Mouse (Mus musculus) thymus, adult 2 months (tissue): ENCODE measurements around the gene Gfi1b. TPM values are rescaled to one million over a fixed set of nuclear protein-coding genes. Genes with fewer than 3 reads are reported as not detected.

Experiments
- DNase-seq: peaks from one replicate; pipeline ENCODE4 v3.0.0; 2021
- H3K27ac ChIP-seq: fragments of 200-500 bp; 2 replicates; pipeline ENCODE4 v1.5.1; 2012; ENCODE audit warnings: low read length, control low read depth; ENCODE audit not compliant: control insufficient read depth, insufficient read depth
- H3K27me3 ChIP-seq: fragments of 200-500 bp; 2 replicates; pipeline ENCODE4 v1.6.1; 2012; ENCODE audit warnings: mild to moderate bottlenecking, low read length, moderate library complexity, mixed read lengths; ENCODE audit not compliant: control insufficient read depth, insufficient read depth
- H3K36me3 ChIP-seq: fragments of 200-500 bp; 2 replicates; pipeline ENCODE4 v1.6.1; 2012; ENCODE audit warnings: mild to moderate bottlenecking, low read length, moderate library complexity; ENCODE audit not compliant: control insufficient read depth, insufficient read depth
- H3K4me1 ChIP-seq: fragments of 200-500 bp; replicated peaks from 2 replicates; pipeline ENCODE4 v1.6.1; 2012; ENCODE audit warnings: low read length; ENCODE audit not compliant: control insufficient read depth, insufficient read depth
- H3K4me3 ChIP-seq: fragments of 200-500 bp; 2 replicates; pipeline ENCODE4 v1.5.1; 2012; ENCODE audit warnings: mild to moderate bottlenecking, low read length, control low read depth, moderate library complexity; ENCODE audit not compliant: control insufficient read depth, insufficient read depth
- CTCF ChIP-seq: fragments of 200-500 bp; IDR thresholded peaks from 2 replicates; pipeline ENCODE4 v1.5.1; 2012; ENCODE audit warnings: mild to moderate bottlenecking, control low read depth, low read length, moderate library complexity, borderline replicate concordance; ENCODE audit not compliant: control insufficient read depth, poor library complexity, insufficient read depth; ENCODE audit errors: extremely low read depth
- POLR2A ChIP-seq: fragments of 200-500 bp; IDR thresholded peaks from 2 replicates; pipeline ENCODE4 v1.6.1; 2012; ENCODE audit warnings: mild to moderate bottlenecking, low read length, control low read depth, moderate library complexity; ENCODE audit not compliant: control insufficient read depth, poor library complexity, insufficient read depth; ENCODE audit errors: extremely low read depth
- WGBS: fragments of 180-500 bp; shearing (Covaris S2); methylation state at CpG from one replicate; pipeline ENCODE4 v1.1.7; 2018; 5-methylcytosine and 5-hydroxymethylcytosine counted together
- polyA plus RNA-seq: library from polyadenylated mRNA; depleted of rRNA; stranded (reverse); fragments of >200 nt; gene quantifications from 2 replicates; pipeline ENCODE4 v1.2.3, GENCODE M21; 2012

The Gfi1b gene
- polyA plus RNA-seq, 1 experiment: 1.8 TPM

GRCm38 (mm10) chr2:28603542-28603941, 18.2 kb downstream of the Gfi1b start:
- Histone ChIP-seq H3K27me3 (no peaks in the 10 kb centered on the region), H3K4me3 (no peak overlapping the region), H3K27ac (no peak overlapping the region), H3K36me3 (no peaks in the 10 kb centered on the region), H3K4me1 (peaks cover 24% of the 10 kb centered on the region)
- no peak for DNase-seq
- TF ChIP-seq POLR2A (no peak), CTCF (no peak)
- 92% methylated on average over 5 of the region's 5 CpGs for WGBS

GRCm38 (mm10) chr2:28601720-28602590, 19.8 kb downstream of the Gfi1b start:
- TF ChIP-seq POLR2A (no peak), CTCF (no peak)
- H3K4me3 ChIP-seq: no peak overlapping the region
- H3K36me3 ChIP-seq: no peaks in the 10 kb centered on the region
- no peaks in the 10 kb centered on the region for H3K27me3 ChIP-seq
- no peak for DNase-seq
- peaks cover 35% of the 10 kb centered on the region for H3K4me1 ChIP-seq
- no peak overlapping the region for H3K27ac ChIP-seq
- 81% methylated on average over 12 of the region's 12 CpGs for WGBS

GRCm38 (mm10) chr2:28599569-28599900, 22.2 kb downstream of the Gfi1b start:
- Histone ChIP-seq H3K27me3 (no peaks in the 10 kb centered on the region), H3K4me1 (peaks cover 31% of the 10 kb centered on the region), H3K27ac (no peak overlapping the region; the same call in 1 of the 2 replicates), H3K4me3 (no peak overlapping the region), H3K36me3 (no peaks in the 10 kb centered on the region)
- DNase-seq: peak; percentile 28
- WGBS: 17% methylated on average over 6 of the region's 6 CpGs
- TF ChIP-seq POLR2A: no peak
- no peak for TF ChIP-seq CTCF

GRCm38 (mm10) chr2:28598692-28599568, 22.9 kb downstream of the Gfi1b start:
- H3K4me3 ChIP-seq: no peak overlapping the region
- H3K36me3 ChIP-seq: no peaks in the 10 kb centered on the region
- H3K27me3 ChIP-seq: no peaks in the 10 kb centered on the region
- TF ChIP-seq POLR2A (no peak), CTCF (no peak)
- peaks cover 31% of the 10 kb centered on the region for H3K4me1 ChIP-seq
- peak overlapping the region; percentile 20; the same call in 1 of the 2 replicates for H3K27ac ChIP-seq
- 37% methylated on average over 12 of the region's 12 CpGs for WGBS
- no peak for DNase-seq

- TF ChIP-seq CTCF (no peak), POLR2A (no peak)
- H3K4me3 ChIP-seq: no peak overlapping the region
- H3K27ac ChIP-seq: peak overlapping the region; percentile 14; the same call in 1 of the 2 replicates
- H3K36me3 ChIP-seq: no peaks in the 10 kb centered on the region
- peaks cover 31% of the 10 kb centered on the region for H3K4me1 ChIP-seq
- no peaks in the 10 kb centered on the region for H3K27me3 ChIP-seq
- DNase-seq: no peak
- 56% methylated on average over 7 of the region's 7 CpGs for WGBS
These were observed 23.8 kb downstream of the Gfi1b start for GRCm38 (mm10) chr2:28597733-28598547.

- Histone ChIP-seq H3K27ac (no peak overlapping the region), H3K4me3 (no peak overlapping the region), H3K27me3 (no peaks in the 10 kb centered on the region), H3K4me1 (peaks cover 31% of the 10 kb centered on the region), H3K36me3 (no peaks in the 10 kb centered on the region)
- no peak for DNase-seq
- TF ChIP-seq POLR2A (no peak), CTCF (no peak)
- 93% methylated on average over 7 of the region's 7 CpGs for WGBS
These were observed 24.8 kb downstream of the Gfi1b start for GRCm38 (mm10) chr2:28596998-28597397.
